Mouse (Mus musculus): Measurements from ENCODE around the gene Glis1.
A peak's percentile ranks its signal among the peaks of the same experiment; 100 is the strongest.

Gene Glis1

GRCm38 (mm10) chr4:107434356-107435237 lies at the start of gene Glis1:
Glis1 (plus strand) TSS chr4:107434591.
- DNase-seq, result peak; percentile 62

- no peak for DNase-seq
Measured at GRCm38 (mm10) chr4:107387038-107387437, 47.4 kb upstream of the Glis1 start.

GRCm38 (mm10) chr4:107387465-107387864 lies 46.9 kb upstream of the Glis1 start:
- DNase-seq, result no peak

GRCm38 (mm10) chr4:107388291-107388690 lies 46.1 kb upstream of the Glis1 start:
- no peak for DNase-seq

GRCm38 (mm10) chr4:107389345-107389744 lies 45.0 kb upstream of the Glis1 start:
- no peak for DNase-seq

GRCm38 (mm10) chr4:107393771-107394170 lies 40.6 kb upstream of the Glis1 start:
- DNase-seq, result no peak

- DNase-seq, result no peak
Measured at GRCm38 (mm10) chr4:107420202-107420601, 14.2 kb upstream of the Glis1 start.

GRCm38 (mm10) chr4:107421711-107422110 lies 12.7 kb upstream of the Glis1 start:
- DNase-seq, result no peak

- no peak for DNase-seq
Measured at GRCm38 (mm10) chr4:107422176-107422575, 12.2 kb upstream of the Glis1 start.

GRCm38 (mm10) chr4:107425616-107426015 lies 8.8 kb upstream of the Glis1 start:
- DNase-seq, result no peak

- DNase-seq, result no peak
Measured at GRCm38 (mm10) chr4:107426631-107427030, 7.8 kb upstream of the Glis1 start.

GRCm38 (mm10) chr4:107432717-107433116 lies 1.7 kb upstream of the Glis1 start:
- no peak for DNase-seq

- DNase-seq, result no peak
Measured at GRCm38 (mm10) chr4:107433998-107434355, 414 bp upstream of the Glis1 start.

- DNase-seq, result no peak
Measured at GRCm38 (mm10) chr4:107435238-107435946, 1.0 kb downstream of the Glis1 start.

- DNase-seq, result no peak
Measured at GRCm38 (mm10) chr4:107436476-107436875, 2.1 kb downstream of the Glis1 start.

- DNase-seq, result no peak
Measured at GRCm38 (mm10) chr4:107438741-107439140, 4.3 kb downstream of the Glis1 start.

GRCm38 (mm10) chr4:107440306-107440705 lies 5.9 kb downstream of the Glis1 start:
- no peak for DNase-seq

- no peak for DNase-seq
Measured at GRCm38 (mm10) chr4:107442288-107442687, 7.9 kb downstream of the Glis1 start.

GRCm38 (mm10) chr4:107442891-107443483 lies 8.6 kb downstream of the Glis1 start:
- DNase-seq, result no peak

- DNase-seq, result no peak
Measured at GRCm38 (mm10) chr4:107443621-107444020, 9.2 kb downstream of the Glis1 start.

GRCm38 (mm10) chr4:107448481-107448880 lies 14.1 kb downstream of the Glis1 start:
- DNase-seq, result no peak

- no peak for DNase-seq
Measured at GRCm38 (mm10) chr4:107449519-107449918, 15.1 kb downstream of the Glis1 start.

GRCm38 (mm10) chr4:107452266-107453015 lies 18.1 kb downstream of the Glis1 start:
- no peak for DNase-seq

Data from right cerebral cortex, postnatal 4 days (tissue).